Mouse (Mus musculus): ENCODE measurements around the gene Gyg. TPM values are rescaled to one million over a fixed set of nuclear protein-coding genes. Genes with fewer than 3 reads are reported as not detected.

The Gyg gene
- polyA plus RNA-seq, 1 experiment from 2014 or later, result 333 TPM

DNA sequence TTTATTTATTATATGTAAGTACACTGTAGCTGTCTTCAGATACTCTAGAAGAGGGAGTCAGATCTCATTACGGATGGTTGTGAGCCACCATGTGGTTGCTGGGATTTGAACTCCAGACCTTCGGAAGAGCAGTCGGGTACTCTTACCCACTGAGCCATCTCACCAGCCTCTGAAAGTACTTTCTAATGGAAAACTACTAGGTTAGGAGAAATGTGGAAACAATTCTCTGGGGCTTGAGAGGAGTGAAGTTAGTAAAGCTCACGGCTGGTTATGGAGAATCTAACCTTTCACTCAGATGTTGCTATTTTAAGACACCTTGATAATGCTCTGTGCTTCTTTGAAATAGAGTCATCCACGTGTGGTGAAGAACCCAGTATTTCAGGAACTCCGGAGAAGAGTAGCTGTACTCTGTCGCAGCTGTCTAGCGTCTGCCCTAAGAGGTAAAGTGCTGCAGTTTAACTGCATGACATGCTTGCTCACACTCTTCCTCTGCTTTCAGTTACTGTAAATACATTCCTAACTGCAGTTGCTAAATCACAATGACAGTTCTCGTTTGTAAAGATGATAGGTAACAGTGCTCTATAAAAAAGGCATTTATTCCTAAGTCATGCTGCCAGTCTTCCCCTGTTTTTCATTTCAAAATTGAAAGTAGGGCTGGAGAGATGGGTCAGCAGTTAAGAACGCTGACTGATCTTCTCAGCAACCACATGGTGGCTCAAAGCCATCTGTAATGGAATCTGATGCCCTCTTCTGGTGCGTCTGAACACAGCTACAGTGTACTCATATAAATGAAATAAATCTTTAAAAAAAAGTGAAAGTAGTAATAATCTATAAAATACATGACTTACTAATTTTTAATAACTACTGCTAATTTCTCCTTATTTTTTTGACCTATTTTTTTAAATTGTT is 78.7 kb downstream of the Gyg start:
- H3K4me2 ChIP-seq, result no peak overlapping the region
- H3K27ac ChIP-seq, result no peak overlapping the region
- peaks cover 25% of the 10 kb centered on the region for H3K36me3 ChIP-seq
- WGBS, result 79% methylated on average over 11 of the region's 11 CpGs
- no peak overlapping the region for H3K9ac ChIP-seq
- no peaks in the 10 kb centered on the region for H3K9me3 ChIP-seq
- H3K4me1 ChIP-seq, result no peaks in the 10 kb centered on the region
- H3K4me3 ChIP-seq, result no peak overlapping the region
- no peaks in the 10 kb centered on the region for H3K27me3 ChIP-seq
- no peak for ATAC-seq (ENCODE audit: borderline replicate concordance, extremely low read depth, low FRiP score, low TSS enrichment)

Other genes starting within 250 kb of the Gyg start
- 2.9 and 3.3 TPM in 2 replicates for gene Cp, start 198.3 kb downstream of the Gyg start, polyA plus RNA-seq (2015; fragmentation: Nextera tagmentation; extraction: Ambion mirVana)
- gene Hps3, start 120.0 kb downstream of the Gyg start, polyA plus RNA-seq (2015; fragmentation: Nextera tagmentation; extraction: Ambion mirVana), result 11.0 and 11.8 TPM in 2 replicates
- gene Hltf, start 97.5 kb downstream of the Gyg start, polyA plus RNA-seq (2015; fragmentation: Nextera tagmentation; extraction: Ambion mirVana), result 20.5 and 21.9 TPM in 2 replicates
- 5.5 and 7.4 TPM in 2 replicates for gene Cpa3, start 86.9 kb upstream of the Gyg start, polyA plus RNA-seq (2015; fragmentation: Nextera tagmentation; extraction: Ambion mirVana)
- gene Cpb1, start 120.4 kb upstream of the Gyg start, polyA plus RNA-seq (2015; fragmentation: Nextera tagmentation; extraction: Ambion mirVana), result 2.7 and 3.6 TPM in 2 replicates
- gene Agtr1b, start 211.9 kb upstream of the Gyg start, polyA plus RNA-seq (2015; fragmentation: Nextera tagmentation; extraction: Ambion mirVana), result 3.3 and 3.7 TPM in 2 replicates